Mouse (Mus musculus) left cerebral cortex, adult 8-10 months (tissue): ENCODE results near the gene Pam. TPM values are rescaled to one million over a fixed set of nuclear protein-coding genes. Genes with fewer than 3 reads are reported as not detected.
A peak's percentile ranks its signal among the peaks of the same experiment; 100 is the strongest.
"Not testable (repeated sequence)": the region's sequence is repeated elsewhere in the genome, so short reads cannot be mapped to it uniquely, and the experiment has no call there.

Source experiments
- DNase-seq, 2 experiments: peaks; one replicate each; pipeline ENCODE4 v3.0.0; 2022; ENCODE audit warnings: low spot score in 2 of 2
- total RNA-seq, 4 experiments: library from RNA; stranded (reverse); gene quantifications; 2 replicates each; pipeline ENCODE4 v1.2.4; 2022

Pam gene
- total RNA-seq, 4 experiments from 2014 or later = 216 to 256 (median 234) TPM

DNA sequence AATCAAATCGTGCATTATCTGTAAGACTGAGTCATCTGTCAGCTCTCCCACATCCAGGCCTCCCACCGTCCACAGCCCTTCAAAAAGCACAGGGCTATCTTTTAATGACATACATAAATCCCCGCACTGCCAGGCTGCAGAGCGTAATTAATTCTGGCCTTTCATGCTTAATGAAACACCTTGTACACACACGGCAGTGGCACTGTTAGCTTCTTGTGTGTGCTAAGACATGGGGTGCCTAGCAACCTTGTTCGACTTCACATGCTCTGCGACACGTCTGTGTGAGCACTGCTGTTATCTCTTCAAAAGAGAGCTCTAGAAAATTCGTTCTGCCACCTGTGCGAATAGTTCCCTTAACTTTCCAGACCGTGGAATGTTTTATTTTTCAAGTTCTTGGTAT lies 120.5 kb downstream of the Pam start:
- no peak for DNase-seq

DNA sequence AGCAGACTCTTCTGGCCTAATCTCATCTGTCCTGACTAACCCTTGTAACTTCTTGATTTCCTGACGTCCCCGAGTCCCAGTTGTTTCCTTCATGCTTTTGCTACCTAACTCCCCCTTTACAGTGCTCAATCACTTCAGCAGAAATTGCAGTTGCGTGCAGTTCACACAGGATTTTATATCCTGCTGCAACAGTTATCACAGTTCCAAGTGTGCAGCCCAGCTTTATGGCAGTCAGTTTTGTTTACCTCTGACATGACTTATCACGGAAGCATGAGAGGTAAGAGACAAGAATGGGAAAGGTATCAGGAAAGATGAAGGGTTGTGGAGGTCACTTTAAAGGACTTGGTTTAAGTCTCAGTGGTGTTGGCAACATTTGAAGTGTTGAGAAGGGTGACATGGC lies 125.7 kb downstream of the Pam start:
- DNase-seq = no peak

GRCm38 (mm10) chr1:97963711-97964110 lies 131.7 kb downstream of the Pam start:
- DNase-seq = peak in 1 of 2 experiments; percentile 65

GRCm38 (mm10) chr1:97962134-97962533 lies 133.3 kb downstream of the Pam start:
- peak in 1 of 2 experiments; percentile 85 for DNase-seq

DNA sequence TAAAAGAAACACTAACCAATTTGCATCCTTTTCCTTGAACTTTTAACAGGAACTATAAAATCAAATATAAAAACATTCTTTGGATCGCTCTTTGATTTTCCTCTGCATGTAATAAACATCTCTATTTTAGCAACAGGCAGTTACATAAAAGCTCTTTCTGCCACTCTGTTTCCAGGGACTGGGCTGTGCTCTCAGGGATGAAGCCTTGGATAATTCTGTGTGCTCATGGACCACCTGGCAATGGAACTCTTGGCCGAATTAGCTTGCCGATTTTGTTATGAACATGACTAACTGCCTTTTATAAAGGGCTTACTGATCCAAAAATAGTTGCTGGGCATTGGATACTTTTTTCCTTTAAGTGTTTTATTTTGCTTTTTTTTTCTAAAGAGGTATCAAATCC lies 134.8 kb downstream of the Pam start:
- DNase-seq = no peak

DNA sequence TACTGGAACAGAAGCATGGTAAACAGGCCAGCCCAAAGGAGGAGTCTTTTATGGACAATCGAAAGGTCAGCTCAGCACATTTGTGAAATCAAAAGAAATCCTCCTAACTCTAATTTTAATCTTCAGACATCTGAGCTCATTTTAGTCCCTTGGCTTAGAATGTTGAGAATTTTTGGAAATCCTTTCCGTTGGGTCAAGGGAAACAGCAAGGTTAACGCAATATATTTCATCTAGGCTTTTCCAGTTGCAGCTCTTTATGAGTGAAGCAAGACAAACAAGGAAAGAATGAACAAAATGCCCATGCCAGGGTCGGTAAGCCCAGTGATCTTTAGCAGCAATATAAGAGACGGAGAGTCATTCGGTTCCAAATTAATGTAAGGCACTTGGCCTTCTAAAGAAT lies 135.3 kb downstream of the Pam start:
- DNase-seq = no peak

- DNase-seq = no peak
Observed at GRCm38 (mm10) chr1:97958759-97959158, 136.7 kb downstream of the Pam start.

DNA sequence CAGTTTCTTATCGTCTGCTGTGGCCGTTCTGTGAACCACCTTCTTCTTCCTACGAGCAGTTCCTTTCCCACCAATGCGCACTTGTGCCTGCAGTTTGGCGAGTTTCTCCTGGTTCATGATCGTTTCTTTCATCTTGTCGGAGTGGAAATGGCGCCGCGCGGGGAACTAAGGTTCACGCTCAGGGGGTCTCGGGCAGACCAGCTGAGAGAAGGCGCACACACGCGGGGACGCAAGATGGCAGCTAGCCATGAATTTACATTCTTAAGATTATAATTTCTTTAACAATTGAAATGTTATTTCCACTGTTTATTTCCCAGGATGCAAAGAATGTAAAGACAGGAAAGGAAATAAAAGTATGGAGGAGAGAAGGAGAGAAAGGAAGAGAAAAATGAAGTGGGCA lies 146.2 kb downstream of the Pam start:
- not testable (repeated sequence) for DNase-seq

- no peak for DNase-seq
Observed at GRCm38 (mm10) chr1:97947100-97947499, 148.3 kb downstream of the Pam start.

- DNase-seq = no peak
Observed at GRCm38 (mm10) chr1:97943908-97944608, 151.4 kb downstream of the Pam start.

GRCm38 (mm10) chr1:97943402-97943801 lies 152.0 kb downstream of the Pam start:
- DNase-seq = no peak

DNA sequence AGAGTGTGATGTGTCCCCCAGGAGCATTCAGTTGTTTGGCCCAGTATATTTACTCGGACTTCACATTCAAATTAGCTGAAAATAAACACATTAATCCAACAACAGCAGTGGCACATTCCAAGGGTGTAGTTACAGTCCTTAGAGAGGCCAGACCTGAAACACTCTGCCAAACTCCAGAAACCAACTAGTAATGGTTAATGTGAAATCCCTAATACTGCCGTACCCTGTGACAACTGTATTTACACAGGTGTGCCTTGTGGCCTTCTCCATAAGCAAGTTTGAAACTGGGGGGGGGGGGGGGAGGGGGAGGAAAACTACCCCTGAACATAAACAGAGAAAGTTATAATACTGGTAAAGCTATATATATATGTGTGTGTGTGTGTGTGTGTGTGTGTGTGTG lies 152.5 kb downstream of the Pam start:
- DNase-seq = no peak

DNA sequence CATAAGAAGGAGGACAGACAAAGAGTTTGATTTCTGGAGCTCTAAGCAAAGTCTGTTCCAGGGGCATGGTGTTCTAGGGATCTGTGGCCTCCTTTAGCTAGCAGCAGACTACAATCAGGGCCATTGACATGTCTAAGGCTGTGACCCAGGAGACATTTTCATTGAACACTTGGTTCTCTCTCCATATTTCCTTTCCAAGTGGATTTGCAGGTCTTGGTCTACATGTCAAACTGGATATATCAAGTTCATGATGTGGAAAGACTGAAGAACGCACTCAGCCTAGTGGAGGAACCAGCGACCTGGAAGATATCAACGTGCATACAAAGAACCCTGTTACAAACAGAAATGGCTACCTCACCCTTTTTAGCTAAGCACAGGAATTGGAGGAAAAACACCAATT lies 156.9 kb downstream of the Pam start:
- DNase-seq = no peak

GRCm38 (mm10) chr1:97938053-97938452 lies 157.4 kb downstream of the Pam start:
- no peak for DNase-seq

DNA sequence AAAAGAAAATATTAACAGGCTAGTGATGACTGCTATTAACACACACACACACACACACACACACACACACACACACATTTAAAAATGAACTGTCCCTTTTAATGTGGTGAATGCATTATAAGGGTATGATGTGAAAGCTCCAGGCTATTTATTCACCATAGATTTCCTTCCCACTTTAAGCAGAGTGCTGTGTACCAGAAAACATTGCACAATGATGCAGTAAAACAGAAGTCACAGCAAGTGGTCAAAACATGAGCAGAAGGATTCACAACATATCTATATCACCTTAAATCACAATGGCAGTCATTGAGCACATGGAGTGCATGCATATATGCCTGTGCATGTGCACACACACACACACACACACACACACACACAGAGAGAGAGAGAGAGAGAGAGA lies 160.5 kb downstream of the Pam start:
- DNase-seq = no peak

DNA sequence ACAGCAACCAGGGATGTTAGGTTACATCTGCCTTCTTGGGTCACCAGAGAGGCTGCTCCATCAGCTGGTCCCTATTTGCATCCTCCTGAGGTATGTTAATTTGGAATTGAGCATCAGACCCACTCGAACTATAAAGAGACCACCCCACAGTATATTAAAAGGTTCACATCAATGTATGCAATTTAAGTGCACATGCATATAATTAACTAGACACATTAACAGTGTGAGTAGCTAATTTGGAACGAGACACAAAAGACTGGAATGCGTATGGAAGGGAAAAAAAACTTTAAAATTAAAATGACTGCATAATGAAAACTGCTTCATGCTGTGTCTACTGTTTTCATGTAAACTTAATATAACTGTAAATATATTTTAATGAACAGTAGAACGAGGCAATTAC lies 164.2 kb downstream of the Pam start:
- DNase-seq = no peak

DNA sequence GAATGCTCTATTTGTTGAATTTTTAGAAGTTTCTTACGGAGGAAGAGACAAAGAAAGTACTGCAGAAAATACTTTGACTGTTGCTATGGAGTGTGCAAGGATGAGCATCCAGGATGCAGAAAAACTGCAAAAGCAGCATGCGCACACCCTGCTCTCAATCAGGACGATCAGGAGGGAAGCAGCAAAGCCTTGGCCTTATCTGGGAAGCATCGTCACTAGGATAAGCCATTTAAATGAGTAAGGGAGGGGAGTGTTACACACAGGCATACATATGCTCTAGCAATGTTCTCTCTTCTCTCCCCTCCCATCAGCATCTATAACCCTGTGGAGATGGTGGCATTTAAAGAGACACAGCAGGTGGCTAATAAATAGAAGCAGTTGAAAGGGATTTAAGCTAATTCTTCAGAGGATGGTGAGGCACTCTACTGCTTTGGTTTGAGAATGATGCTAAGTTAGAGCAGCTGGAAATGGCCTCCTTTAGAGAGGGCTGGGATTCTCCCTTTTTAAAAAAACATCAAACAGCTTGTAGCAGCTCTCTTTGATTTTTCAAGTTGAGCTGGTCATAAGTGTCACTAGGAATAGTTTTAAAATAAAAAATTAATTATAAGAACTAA lies 165.9 kb downstream of the Pam start:
- DNase-seq = no peak

GRCm38 (mm10) chr1:97926789-97927188 lies 168.7 kb downstream of the Pam start:
- DNase-seq = no peak

DNA sequence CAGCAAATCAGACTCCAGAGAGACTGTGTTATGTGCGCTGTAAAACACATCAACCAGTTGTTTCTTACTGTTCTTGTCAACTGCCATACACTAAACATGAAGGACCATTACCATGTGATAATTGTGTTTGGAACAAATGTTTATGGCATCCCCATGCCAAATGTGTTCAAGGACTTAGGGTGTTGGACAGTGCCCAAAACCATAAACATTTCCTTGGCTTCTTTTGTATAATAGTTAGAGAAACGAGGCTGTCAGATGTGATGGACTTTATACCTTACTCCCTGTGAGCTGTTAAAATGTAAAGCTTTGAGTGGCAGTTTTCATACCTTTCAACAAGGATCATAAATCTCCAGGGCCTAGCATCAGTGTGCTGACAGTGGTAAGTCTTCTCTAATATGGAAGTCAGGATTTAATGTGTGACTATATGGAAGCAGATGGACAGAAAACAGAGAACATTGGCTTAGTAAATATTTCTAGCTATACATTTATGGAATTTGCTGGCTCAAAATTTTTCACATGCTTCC lies 169.4 kb downstream of the Pam start:
- DNase-seq = no peak

DNA sequence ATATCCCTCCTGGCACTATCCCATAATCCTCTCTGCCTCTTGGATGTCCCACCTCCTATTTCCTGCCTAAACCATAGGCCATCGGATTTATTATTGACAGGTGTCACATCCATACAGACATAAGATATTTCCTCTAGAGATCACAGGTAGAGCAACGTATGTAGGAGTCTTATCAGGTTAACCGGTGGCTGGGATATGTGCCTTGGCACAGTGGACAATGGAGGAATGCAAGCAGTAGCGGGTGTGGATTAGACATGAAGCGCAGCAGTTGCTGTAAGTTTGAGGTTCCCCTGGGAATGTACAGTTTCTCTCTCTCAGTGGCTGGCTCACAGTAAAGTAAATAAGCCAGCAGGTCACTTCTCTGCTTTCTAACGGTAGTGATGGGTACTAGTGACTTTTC lies 173.1 kb downstream of the Pam start:
- DNase-seq = no peak

DNA sequence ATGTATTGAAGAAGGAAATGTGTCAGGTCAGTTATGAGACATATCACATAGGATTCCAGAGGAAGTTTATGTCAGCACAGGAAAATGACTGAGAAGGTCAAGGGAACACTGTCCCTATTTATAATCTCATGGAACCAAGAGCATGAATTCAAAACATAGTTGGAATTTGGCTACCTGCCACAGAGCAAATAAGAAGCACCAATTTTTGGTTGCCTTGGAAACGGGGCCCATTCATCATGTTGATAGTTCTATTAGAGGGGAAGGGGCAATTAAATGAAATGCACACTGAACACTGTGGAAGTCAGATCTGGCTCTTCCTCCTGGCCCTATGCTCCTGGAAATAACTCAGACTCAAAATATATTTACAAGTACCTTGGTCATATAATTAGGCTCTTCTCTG lies 173.6 kb downstream of the Pam start:
- no peak for DNase-seq

DNA sequence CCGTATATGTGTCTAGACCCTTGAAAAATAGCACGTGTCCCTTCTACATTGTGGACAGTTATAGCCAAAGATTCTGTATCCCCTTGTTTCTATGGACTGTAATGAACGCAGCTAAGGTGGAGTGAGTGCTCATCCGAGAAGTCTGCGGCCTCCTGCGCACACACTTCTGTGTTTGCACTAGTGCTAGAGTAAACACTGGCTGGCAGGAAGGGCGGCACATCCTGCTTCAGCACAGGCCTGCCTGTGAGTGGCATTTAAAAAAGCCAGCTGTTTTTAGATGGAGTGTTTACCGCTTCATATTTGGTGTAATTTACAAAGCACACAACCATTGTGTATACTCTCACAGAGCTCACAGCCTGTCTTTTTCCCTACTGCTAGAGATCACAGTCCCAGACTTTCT lies 177.0 kb downstream of the Pam start:
- no peak for DNase-seq

DNA sequence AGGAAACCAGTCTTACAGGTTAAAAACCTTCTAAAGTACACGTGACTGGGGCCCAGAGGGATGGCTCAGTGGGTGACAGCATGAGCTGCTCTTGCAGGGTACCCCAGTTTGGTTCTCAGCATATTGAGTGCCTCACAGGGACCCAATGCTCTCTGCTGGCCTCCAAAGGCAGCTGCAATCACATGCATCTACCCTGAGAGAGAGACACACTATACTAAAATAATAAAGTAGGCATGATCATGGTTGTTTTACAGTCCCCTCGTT lies 178.5 kb downstream of the Pam start:
- DNase-seq = no peak
